Mouse (Mus musculus) spleen, adult 12 weeks (tissue): ENCODE measurements around the gene Vrk1.

ENCODE experiments used
- DNase-seq: peaks from one replicate; pipeline ENCODE4 v3.0.0; 2022; ENCODE audit warnings: low spot score

Vrk1 gene

DNA sequence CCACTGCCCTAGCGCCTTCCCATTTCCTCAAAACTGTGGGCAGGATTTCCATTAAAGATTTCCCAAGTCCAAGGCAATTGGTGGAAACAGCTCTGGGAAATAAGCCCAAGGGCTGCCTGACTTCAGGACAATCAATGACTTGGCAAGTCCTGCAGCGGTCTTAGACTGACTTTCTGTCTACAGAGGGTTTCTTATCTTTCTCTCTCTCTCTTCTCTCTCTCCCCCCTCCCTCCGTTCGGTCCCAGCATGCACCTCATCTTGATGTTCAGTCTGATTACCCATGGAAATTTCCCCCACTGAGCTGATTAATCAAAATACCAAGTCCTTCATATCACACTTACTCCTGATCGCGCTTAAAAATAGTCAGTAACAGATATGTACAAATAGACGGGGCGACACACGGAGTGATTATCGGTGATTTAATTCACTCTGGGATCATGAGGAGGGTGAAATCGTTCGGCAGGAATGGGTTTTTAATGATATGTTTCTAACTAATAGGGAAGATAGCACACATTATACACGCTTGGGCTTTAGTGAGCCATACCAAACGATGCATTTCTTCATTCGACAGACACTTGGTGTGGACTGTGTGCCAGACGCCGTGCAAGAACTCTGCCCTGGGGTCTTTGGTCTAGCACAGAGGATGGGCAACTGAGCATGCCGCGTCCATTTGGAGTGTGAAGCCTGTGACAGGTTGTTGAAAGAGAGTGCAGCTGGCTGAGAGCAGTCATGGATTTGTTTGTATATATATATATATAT, 12.8 kb upstream of the Vrk1 start:
- no peak for DNase-seq

DNA sequence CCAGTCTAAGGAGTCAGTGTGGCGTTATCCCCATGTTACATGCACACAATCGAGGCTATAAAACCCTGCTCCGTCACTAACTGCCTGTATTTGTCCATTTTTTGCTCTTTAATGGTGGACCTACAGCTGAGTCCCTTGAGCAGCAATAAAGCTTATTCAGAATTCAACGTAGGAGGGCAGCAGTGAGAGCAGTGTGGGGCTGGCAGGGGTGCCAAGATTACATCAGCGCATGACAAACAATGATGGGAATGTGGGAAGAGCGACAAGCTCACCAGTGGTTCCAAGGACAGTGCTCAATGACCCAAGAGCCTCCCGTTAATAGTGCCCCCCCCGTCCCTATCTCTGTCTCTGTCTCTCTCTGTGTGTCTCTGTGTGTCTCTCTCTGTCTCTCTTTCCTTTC, 8.3 kb upstream of the Vrk1 start:
- DNase-seq = no peak

DNA sequence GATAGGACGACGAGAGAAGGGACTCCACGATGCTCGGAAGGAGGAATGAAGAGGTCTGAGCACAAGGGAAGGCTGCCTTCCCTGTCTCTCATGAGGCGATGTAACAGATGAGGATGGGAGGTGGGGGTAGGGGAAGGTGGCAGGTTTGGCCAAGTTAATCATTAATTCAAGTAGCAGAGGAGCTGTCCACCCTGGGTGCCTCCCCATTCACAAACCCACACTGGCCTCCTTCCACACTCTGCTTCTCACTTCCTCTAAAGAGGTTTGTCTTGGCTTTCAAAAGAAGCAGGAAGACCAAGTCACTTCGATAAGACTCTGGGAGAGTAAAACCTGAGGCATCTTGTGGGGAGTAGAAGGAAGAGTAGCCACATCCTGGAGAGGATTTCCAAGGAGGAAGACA, 5.3 kb upstream of the Vrk1 start:
- no peak for DNase-seq

DNA sequence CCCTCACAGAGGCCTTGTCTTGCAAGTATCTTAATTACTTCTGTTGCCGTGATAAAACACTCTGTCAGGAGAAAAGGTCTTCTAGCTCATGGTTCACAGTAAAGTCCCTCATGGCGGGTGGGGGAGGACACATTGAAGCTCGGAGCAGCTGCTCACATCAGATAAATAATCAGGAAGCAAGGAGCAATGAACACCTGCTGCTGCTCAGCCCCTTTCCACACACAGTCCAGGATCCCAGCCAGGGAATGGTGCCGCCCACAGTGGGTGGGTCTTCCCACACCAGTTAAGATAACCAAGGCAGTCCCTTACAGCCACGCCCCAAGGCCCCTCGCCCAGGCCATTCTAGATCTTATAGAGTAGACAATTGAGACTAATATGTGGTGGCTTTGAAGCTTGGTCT, 3.8 kb upstream of the Vrk1 start:
- DNase-seq = peak; percentile 30

DNA sequence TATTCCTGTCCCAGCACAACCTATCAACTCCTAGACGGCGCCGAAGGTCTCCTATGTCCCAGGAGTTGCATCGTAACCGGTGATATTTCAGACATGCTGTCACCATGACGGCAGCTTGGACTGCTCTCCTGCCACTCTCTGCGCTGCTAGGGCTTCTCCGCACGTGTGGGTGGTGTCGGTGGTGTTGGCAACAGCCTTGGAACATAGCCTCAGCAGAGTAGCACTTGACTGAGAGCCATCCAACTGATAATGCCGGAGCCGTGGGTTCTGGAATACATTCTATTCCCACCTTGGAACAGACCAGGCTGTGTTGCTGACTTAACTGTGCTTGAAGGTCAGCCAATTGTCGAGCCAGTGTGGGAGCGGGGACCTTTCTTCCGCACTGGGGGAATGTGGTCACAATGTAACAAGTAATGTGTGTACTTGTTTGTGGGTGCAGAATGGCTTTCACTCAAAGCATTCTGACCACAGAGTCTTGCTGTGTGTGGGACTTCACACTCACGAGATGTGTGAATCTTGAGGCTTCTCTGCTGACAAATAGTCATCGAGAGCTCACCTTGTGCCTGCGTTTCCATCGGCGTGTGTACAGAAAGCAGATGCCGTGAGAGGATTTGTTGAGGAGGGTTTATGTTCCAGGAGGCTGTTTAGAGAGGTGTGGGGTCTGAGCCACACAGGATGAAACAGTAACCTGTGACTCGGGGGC, 1.5 kb upstream of the Vrk1 start:
- DNase-seq = no peak

DNA sequence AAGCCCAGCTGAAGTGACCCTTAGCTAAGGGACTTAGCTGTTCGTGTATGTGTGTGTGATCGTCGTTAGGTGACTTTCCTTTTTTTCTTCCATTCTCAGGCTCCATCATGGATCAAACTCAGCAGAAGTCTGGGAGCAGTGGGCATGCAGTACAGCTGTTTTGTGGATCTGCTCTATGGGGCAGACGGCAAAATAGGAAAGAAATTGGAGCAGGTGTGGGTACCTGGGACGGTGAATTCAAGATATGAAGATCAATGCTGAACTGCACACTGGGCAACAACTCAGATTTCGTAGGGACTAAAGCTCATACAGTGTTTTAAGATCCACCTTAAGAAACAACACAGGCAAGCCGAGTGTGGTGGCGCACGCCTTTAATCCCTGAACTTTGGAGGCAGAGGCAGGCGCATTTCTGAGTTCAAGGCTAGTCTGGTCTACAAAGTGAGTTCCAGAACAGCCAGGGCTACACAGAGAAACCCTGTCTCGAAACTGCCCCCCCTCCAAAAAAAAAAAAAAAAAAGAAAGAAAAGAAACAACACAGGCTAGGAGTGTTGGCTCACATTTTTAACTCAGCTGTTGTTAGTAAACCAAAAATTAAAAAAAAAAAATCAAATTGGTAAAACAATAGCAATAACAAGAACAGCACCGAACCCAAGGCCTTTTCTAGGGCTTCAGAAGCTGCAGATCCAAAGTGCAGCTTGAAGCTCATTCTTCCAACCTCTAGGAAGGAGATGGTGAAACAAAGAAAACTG, 732 bp upstream of the Vrk1 start:
- no peak for DNase-seq

DNA sequence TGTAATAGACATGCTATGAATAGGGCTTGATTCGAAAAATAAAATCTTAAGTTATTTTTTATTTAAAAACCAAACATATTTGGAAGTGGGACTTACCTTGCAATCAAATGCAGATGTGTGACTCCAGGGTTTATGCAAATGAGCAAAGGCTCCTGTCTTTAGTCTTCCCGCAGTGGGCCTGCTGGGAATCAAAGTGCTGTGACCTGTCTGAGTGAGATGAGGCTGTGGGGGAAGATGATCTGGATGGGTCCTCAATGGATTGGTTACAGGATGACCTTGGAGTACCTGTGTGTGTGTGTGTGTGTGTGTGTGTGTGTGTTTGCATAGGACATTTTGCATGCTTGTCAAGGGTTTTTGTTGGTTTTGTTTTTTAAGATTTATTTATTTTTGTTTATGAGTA, 2.1 kb downstream of the Vrk1 start:
- no peak for DNase-seq

DNA sequence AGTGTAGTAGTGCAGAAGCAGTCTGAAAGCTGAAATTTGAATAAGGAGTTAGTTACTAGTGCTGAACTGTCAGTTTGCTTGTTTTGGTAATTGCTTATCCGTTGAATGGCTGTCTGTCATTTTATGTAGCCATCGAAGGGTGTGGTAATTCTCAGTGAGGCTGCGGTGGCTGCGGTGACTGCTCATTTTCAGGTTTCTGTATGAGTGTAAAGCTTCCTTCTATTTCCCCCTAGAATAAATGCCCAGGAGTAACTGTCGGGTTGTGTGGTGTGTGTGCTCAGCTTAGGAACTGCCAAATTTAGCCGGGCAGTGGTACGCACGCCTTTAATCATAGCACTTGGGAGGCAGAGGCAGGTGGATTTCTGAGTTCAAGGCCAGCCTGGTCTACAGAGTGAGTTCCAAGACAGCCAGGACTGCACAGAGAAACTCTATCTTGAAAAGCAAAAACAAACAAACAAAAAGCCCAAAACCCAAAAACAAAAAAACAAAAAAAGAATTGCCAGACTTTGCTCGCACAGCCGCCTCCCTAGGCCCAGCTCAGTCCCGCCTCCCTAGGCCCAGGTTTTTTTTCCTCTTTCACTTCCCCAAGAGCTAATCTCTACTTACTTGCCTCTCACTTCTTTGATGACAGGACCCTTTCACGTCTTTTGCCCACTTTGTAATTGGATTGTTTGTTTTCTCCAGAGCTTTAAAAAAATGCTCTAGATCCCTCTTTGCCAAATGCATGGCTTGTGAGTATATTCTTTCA, 6.4 kb downstream of the Vrk1 start:
- no peak for DNase-seq

DNA sequence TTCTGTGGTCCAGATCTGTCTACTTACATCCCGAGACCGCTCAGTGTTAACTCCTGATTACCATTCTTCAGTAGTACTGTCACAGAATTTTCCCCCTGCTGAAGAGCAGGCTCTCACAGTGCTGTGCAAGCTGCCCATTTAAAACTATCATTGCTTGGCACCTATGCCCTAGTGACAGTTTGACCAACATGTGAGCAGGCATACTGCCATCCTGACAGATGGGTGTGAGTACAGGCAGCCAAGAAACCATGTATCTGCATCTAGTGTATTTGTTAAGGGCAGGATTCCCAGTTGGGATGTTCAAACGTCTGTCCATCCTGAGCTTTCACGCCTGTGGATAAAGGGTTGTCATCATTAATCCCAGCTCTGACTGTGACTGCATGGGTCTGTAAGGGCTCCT, 10.0 kb downstream of the Vrk1 start:
- DNase-seq = no peak

DNA sequence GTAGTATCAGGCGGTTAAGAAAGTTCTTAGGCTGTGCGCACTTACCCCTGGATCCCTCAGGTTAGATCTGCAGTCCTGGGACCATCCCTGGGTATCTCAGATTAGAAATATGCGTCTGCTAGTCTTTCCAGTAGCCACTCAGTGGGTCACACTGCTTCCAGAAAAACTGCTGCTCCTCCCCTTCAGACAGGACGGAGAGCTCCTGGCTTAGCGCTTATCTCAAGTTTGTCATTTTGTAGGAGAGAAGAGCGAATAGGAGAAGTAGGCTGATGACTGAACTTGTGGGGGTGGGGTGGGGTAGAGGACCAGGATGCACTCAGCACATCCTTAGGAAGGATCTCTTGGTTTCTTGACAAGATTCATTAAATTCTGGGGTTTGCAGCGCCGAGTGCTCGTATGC, 13.6 kb downstream of the Vrk1 start:
- no peak for DNase-seq

DNA sequence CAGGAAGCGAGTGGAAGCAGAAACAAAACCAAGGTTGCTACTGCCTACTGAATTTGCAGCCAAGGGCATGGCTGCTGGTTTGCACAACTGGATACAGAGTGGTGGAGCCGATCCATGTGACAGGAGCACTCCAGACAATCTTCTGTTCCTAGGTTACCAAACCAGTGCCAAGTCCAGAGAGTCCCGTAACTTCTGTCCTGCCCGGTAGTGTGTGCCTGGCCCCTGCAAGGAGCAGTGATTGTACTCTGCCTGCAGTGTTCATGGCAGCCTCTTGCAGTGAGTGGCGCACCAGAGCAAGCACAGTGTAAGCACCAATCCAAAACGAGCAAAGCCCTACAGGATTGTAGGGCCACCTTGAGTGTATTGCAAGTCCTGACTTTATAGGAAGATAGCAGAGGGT, 15.4 kb downstream of the Vrk1 start:
- no peak for DNase-seq

DNA sequence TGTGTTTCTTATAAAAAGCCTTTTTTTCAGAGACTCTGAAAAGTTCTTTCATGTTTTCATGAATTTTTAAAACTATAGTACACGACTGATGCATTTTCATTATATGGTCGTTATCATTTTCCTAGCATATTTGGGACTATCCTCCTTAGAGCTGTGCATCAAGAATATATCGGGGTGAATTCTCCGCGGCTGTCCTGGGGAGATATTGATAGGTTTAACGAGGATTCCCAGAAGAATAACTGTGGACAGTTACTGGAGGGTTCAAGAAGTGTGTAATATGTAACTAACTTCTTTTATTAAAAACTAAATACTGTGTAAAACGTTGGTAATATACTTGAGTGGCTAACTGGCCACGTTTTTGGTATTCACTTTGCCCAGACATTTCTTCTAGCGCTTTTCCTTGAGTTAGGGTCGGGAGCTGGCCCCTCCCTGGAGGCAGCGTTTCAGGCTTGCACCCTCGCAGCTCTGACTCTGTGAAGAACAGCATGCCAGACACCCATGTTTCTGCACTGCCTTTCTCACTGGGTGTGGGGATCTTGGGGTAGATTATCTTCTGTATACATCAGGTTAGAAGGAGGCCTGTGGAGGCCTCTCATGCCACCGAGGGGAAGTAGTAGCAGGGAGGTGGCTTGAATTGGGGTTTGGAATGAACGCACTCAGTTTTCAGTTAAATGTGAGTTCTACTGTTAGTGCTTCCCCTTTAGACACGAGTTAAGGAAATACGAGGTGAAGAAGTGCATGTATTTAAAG, 16.5 kb downstream of the Vrk1 start:
- no peak for DNase-seq

DNA sequence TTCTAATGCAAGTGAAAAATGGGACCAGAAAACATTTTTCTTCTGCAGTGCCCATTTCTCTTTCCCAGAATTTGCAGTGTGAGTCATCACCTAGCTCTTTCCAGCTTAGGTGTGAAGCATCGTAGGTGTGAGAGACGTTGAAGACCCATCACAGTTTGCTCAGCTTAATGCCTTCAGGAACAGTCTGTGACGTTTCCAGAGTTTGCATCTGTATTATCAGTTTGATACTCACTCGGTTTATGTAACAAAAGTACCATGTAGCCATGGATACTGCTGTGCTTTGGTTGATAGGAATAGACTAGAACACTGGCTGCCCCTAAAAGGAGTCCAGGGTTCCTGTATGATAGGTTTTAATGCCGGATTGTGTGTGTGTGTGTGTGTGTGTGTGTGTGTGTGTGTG, 17.3 kb downstream of the Vrk1 start:
- DNase-seq = no peak

DNA sequence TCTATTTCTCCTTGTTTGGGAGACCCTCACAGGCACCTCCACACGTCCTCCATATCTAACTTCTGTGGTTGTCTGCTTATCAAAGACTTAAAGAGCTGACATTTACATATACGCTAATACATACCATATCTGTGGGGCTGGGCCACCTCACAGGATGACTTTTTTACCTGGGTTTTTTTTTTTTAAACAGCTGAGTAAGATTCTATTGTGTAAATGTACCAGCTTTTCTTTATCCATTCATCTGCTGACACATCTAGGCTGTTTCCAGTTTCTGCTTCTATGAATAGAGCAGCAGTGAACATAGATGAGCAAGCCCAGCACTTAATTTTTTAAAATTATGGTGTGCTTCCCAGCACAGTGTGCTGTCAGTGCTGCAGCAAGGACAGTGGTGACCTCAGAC, 19.6 kb downstream of the Vrk1 start:
- no peak for DNase-seq

DNA sequence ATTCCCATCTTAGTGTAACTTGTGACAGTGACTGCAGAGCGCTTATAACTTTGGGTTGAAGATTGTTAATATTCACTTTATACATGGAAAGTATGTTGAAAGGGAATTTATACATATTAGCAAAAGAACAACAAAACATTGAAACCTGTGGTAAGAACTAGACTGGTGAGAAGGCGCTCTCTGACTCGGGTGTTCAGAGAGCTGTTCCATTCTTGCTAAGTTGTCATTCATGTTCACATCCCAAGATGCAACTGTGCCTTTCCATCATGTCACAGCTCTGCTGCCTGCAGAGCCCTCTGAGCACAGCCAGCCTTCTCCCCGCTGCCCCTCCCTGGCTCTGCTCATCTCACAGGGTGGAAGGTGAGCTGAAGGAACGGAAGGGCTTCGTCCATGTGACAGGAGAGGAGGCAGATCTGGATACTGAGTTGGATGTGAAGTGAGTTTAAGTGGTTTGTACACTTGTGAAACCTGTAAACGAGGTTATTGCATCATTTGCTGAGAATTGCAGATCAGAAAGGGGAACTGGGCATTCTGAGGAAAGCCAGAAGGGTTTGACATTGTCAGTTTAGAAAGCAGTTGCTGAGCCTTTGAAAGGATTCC, 20.2 kb downstream of the Vrk1 start:
- no peak for DNase-seq

DNA sequence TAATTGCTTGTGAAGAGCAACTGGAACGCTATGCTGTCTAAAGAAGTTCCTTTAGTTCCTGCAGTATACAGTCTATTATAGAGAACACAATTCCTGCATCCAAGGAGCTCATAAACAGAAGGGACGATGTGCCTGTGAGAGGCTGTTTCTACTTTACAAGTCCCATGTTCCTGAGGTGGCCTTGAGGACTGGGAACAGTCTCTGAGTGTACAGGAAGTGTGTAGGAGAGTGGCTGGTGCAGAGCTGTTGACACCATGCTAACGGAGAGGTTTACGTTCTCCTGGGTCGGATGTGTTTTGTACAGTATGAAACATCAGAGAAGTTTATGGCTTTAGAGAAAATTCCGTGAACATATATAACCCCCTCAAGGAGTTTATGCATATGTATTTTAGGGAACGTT, 20.8 kb downstream of the Vrk1 start:
- no peak for DNase-seq

DNA sequence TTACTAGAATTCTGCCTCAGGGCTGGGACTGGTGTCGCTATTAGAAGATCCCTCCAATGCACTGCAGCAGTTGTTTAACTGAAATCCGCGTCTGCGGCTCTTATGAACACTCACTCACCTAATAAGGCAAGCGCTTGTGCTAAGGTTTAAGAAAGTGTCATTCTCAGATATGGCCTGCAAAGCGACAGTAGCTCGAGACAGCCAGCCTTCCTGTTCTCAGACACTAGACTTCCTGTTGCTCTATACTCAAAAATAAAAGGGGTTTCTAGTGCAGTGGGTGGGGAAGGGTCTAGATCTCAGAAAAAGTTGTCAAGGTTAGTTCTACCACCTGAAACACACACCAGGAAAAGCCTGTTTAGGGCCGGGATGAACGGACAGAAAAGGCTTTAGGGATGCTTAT, 21.9 kb downstream of the Vrk1 start:
- no peak for DNase-seq

DNA sequence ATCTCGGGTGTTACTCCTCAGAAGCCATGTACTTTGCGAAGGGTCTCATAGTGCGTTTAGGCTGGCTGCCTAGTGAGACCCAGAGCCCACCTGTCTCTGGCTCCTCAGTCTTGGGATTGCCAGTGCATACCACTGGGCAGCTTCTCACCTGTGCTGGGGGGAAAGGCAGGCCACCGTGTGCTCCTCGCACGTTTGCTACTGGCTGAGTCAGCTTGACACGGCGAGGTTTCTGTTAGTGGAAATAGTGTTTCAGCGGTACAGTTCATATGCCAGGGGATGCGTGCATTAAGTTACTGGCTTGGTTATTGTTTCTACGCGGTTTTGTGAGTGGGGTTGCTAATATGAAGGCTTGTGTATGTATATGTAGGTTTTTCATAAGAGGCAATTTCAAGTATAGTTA, 22.3 kb downstream of the Vrk1 start:
- DNase-seq = no peak

DNA sequence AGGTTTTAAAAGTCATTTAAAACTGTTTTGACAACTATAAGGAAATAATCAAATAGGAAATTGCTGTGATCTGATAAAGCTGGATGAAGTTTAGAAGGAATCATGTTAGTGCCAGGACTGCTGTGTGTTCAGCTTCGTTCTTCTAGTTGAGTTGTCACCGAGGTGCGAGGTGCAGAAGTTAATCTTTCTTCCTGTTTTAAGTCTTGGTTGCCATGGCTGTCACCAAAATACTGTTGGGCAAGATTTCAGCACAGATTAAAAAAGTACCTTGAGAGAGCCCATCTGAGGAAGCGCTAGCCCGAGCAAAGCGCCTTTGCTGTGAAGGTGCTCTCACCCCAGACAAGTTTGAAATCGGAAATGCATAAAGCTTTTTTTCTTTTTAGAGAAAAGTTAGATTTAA, 24.2 kb downstream of the Vrk1 start:
- DNase-seq = no peak

DNA sequence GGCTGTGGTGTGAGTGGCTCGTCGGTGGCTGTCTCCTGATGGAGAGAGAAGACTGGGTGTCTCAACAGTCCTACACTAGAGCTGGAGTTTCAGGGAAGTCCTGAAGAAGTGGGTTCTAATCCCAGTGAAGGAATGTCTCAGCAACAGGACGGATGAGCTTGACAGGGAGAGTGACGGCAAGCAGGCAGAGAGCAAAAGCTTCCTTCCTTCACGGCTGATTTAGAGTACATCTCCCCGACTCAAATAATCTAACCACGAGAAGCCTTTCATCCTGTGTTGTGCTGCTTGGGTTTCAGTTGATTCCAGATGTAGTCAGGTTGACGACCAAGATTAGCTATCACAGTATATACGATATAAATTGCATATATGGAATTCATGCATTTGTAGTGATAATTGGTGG, 24.7 kb downstream of the Vrk1 start:
- no peak for DNase-seq

DNA sequence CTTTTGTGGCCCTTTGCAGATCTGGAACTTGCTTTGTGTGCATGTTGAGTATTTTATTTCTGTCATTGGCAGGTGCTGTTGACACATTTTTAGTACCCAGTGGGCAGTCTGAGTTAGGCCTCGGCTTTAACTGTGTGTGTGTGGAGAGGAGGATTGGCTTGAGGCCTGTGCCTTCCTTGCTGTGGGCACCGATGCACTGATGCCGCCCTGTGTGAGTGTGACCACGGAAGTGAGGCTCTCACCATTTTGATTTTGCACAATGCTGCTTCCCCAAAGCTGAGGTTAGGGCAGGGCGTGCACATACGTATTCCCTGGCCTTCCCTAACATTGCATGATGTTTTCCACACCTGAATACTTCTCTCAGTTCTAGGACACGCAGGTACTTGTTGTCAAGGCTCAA, 30.2 kb downstream of the Vrk1 start:
- no peak for DNase-seq
